Mouse (Mus musculus): ENCODE measurements around the gene Hip1. TPM values are rescaled to one million over a fixed set of nuclear protein-coding genes. Genes with fewer than 3 reads are reported as not detected.

Gene Hip1
- polyA plus RNA-seq, 1 experiment from 2014 or later, result 2.7 TPM

DNA sequence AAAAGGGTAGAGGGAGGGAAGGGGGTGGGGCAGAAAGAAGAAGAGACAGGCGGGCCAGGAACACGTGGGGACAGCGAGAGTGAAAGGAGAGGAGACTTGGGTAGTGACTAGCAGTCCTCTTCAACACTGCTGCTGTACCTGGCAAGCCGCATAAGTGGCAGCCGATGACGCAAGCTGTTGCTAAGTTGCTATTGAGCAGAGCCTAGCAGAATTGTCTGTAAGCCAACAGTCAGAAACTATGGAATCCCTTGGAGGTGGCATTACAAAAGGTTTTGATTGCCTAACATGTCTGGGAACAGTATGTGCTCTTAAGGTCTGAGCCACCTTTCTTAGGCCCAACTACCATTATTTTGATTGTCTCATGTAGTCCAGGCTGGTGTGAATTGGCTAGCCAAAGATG lies 176.6 kb downstream of the Hip1 start:
- Histone ChIP-seq H3K4me2 (ENCODE audit: low read depth, low read length) (no peak overlapping the region), H3K9me3 (ENCODE audit: low read length) (no peaks in the 10 kb centered on the region), H3K4me1 (ENCODE audit: insufficient read depth) (peaks cover 12% of the 10 kb centered on the region), H3K4me3 (ENCODE audit: low read depth, low read length) (no peak overlapping the region), H3K27ac (ENCODE audit: low read depth) (no peak overlapping the region), H3K36me3 (replicated peaks; ENCODE audit: insufficient read depth, low read length) (peaks cover 2% of the 10 kb centered on the region), H3K27me3 (ENCODE audit: insufficient read depth, low read length) (no peaks in the 10 kb centered on the region), H3K9ac (replicated peaks) (no peak overlapping the region)
- DNase-seq (no peak), ATAC-seq (no peak)
- WGBS (ENCODE audit: insufficient replicate concordance), result 78% methylated on average over 6 of the region's 6 CpGs
- TF ChIP-seq CTCF (IDR thresholded peaks at IDR 0.05; ENCODE audit: low read depth) (no peak), EP300 (IDR thresholded peaks at IDR 0.05; ENCODE audit: low read depth) (no peak)

DNA sequence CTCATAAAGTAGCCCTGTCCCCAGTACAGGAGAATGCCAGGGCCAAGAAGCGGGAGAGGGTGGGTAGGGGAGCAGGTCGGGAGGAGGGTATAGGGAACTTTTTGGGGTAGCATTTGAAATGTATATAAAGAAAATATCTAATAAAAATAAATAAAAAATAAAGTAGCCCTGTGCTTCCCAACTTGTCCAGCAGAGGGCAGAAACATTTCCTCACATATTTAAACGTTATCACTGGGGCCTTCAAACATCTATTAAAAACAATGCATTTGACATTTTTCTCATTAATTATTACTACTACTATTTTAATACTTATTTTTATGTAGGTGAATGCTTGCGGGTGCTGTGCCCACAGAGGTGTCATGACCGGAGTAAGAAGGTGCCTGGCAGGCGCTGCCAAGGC lies 177.1 kb downstream of the Hip1 start:
- Histone ChIP-seq H3K9me3 (ENCODE audit: low read length) (no peaks in the 10 kb centered on the region), H3K4me2 (ENCODE audit: low read depth, low read length) (no peak overlapping the region), H3K4me3 (ENCODE audit: low read depth, low read length) (no peak overlapping the region), H3K36me3 (replicated peaks; ENCODE audit: insufficient read depth, low read length) (no peaks in the 10 kb centered on the region), H3K27me3 (ENCODE audit: insufficient read depth, low read length) (no peaks in the 10 kb centered on the region), H3K9ac (replicated peaks) (no peak overlapping the region), H3K4me1 (ENCODE audit: insufficient read depth) (peaks cover 12% of the 10 kb centered on the region), H3K27ac (ENCODE audit: low read depth) (no peak overlapping the region)
- DNase-seq (no peak), ATAC-seq (no peak)
- 50% methylated on average over 6 of the region's 6 CpGs for WGBS (ENCODE audit: insufficient replicate concordance)
- TF ChIP-seq CTCF (IDR thresholded peaks at IDR 0.05; ENCODE audit: low read depth) (peak; percentile 56), EP300 (IDR thresholded peaks at IDR 0.05; ENCODE audit: low read depth) (no peak)

DNA sequence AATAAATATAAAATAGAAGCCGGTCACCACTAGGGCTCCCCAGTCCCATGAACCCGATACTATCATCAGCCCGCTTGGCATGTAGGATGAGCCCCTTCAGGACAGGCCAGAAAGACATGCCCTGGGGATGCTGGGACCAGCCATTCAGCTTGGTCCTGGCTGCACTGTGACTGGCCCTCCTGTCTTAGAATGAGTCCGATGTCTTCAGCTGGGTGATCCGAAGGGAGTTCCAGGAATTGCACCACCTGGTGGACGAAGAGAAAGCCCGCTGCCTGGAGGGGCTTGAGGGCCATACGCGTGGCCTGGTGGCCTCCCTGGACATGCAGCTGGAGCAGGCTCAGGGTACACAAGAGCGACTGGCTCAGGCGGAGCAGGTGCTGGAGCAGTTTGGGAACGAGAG lies 181.4 kb downstream of the Hip1 start:
- H3K9me3 ChIP-seq (ENCODE audit: low read length), result no peaks in the 10 kb centered on the region
- ATAC-seq (no peak), DNase-seq (no peak)
- H3K27ac ChIP-seq (ENCODE audit: low read depth), result no peak overlapping the region
- no peak overlapping the region for H3K4me3 ChIP-seq (ENCODE audit: low read depth, low read length)
- no peak overlapping the region for H3K9ac ChIP-seq (replicated peaks)
- TF ChIP-seq EP300 (IDR thresholded peaks at IDR 0.05; ENCODE audit: low read depth) (no peak), CTCF (IDR thresholded peaks at IDR 0.05; ENCODE audit: low read depth) (peak; percentile 70)
- H3K4me2 ChIP-seq (ENCODE audit: low read depth, low read length), result no peak overlapping the region
- no peaks in the 10 kb centered on the region for H3K4me1 ChIP-seq (ENCODE audit: insufficient read depth)
- no peaks in the 10 kb centered on the region for H3K36me3 ChIP-seq (replicated peaks; ENCODE audit: insufficient read depth, low read length)
- no peaks in the 10 kb centered on the region for H3K27me3 ChIP-seq (ENCODE audit: insufficient read depth, low read length)
- WGBS (ENCODE audit: insufficient replicate concordance), result 31% methylated on average over 12 of the region's 12 CpGs

DNA sequence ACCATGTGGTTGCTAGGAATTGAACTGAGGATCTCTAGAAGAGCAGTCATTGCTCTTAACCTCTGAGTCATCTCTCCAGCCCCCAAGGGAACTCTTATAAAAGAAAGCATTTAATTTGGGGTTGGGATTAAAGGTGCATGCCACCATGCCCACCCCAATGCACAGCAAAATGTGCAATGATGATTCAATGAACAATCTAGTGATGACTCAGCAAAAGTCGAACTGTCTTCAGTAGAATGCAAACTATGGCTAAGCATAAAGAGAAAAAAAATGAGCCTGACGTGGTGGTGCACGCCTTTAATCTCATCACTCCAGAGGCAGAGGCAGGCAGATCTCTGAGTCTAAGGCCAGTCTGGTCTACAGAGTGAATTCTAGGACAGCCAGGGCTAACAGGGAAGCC lies 182.3 kb downstream of the Hip1 start:
- Histone ChIP-seq H3K4me2 (ENCODE audit: low read depth, low read length) (no peak overlapping the region), H3K9ac (replicated peaks) (no peak overlapping the region), H3K27ac (ENCODE audit: low read depth) (no peak overlapping the region), H3K4me3 (ENCODE audit: low read depth, low read length) (no peak overlapping the region), H3K9me3 (ENCODE audit: low read length) (no peaks in the 10 kb centered on the region), H3K4me1 (ENCODE audit: insufficient read depth) (no peaks in the 10 kb centered on the region), H3K27me3 (ENCODE audit: insufficient read depth, low read length) (no peaks in the 10 kb centered on the region), H3K36me3 (replicated peaks; ENCODE audit: insufficient read depth, low read length) (no peaks in the 10 kb centered on the region)
- TF ChIP-seq CTCF (IDR thresholded peaks at IDR 0.05; ENCODE audit: low read depth), result no peak
- no peak for TF ChIP-seq EP300 (IDR thresholded peaks at IDR 0.05; ENCODE audit: low read depth)
- 65% methylated on average over 3 of the region's 3 CpGs for WGBS (ENCODE audit: insufficient replicate concordance)
- DNase-seq, result no peak
- no peak for ATAC-seq

DNA sequence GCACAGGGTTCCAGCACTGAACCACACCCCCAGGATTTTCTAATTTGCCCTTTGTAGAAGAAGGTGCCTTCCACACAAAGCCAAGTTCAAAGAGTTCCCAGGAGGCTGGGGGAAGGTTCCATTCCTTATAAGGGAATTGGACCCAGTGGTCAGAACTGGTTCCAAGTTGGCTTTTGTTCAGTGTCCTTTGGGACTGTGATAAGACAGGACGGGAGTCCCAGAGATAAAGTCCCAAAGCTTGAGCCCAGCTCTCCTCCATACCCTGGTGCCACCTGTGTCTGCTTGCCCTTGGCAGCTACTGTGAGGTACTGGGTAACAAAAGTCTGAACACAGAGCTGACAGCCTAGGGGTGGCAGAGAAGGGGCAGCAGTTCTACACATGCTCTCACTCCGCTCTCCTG lies 185.1 kb downstream of the Hip1 start:
- no peaks in the 10 kb centered on the region for H3K36me3 ChIP-seq (replicated peaks; ENCODE audit: insufficient read depth, low read length)
- H3K27me3 ChIP-seq (ENCODE audit: insufficient read depth, low read length), result no peaks in the 10 kb centered on the region
- no peak overlapping the region for H3K9ac ChIP-seq (replicated peaks)
- ATAC-seq (no peak), DNase-seq (no peak)
- H3K4me1 ChIP-seq (ENCODE audit: insufficient read depth), result no peaks in the 10 kb centered on the region
- WGBS (ENCODE audit: insufficient replicate concordance), result 82% methylated on average over 2 of the region's 2 CpGs
- no peak overlapping the region for H3K4me3 ChIP-seq (ENCODE audit: low read depth, low read length)
- H3K4me2 ChIP-seq (ENCODE audit: low read depth, low read length), result no peak overlapping the region
- H3K27ac ChIP-seq (ENCODE audit: low read depth), result no peak overlapping the region
- TF ChIP-seq CTCF (IDR thresholded peaks at IDR 0.05; ENCODE audit: low read depth) (no peak), EP300 (IDR thresholded peaks at IDR 0.05; ENCODE audit: low read depth) (no peak)
- no peaks in the 10 kb centered on the region for H3K9me3 ChIP-seq (ENCODE audit: low read length)

DNA sequence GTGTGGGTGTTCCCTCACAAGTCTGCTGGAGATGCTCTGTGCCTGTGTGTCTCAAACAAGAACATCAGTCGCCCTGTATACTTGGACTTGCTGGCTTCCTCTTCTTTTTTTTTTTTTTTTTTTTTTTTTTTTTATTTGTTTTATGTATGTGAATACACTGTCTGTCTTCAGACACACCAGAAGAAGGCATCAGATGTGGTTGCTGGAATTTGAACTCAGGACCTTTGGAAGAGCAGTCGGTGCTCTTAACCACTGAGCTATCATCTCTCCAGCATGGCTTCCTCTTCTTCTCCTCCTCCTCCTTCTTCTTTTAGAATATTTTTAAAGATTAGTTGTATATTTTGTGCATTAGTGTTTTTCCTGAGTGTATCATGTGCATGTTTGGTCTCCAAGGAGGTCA lies 187.4 kb downstream of the Hip1 start:
- H3K4me3 ChIP-seq (ENCODE audit: low read depth, low read length), result no peak overlapping the region
- no peaks in the 10 kb centered on the region for H3K9me3 ChIP-seq (ENCODE audit: low read length)
- no peak overlapping the region for H3K4me2 ChIP-seq (ENCODE audit: low read depth, low read length)
- no peaks in the 10 kb centered on the region for H3K36me3 ChIP-seq (replicated peaks; ENCODE audit: insufficient read depth, low read length)
- TF ChIP-seq EP300 (IDR thresholded peaks at IDR 0.05; ENCODE audit: low read depth) (no peak), CTCF (IDR thresholded peaks at IDR 0.05; ENCODE audit: low read depth) (no peak)
- no peak for ATAC-seq
- no peaks in the 10 kb centered on the region for H3K27me3 ChIP-seq (ENCODE audit: insufficient read depth, low read length)
- 83% methylated on average over 2 of the region's 2 CpGs for WGBS (ENCODE audit: insufficient replicate concordance)
- no peaks in the 10 kb centered on the region for H3K4me1 ChIP-seq (ENCODE audit: insufficient read depth)
- DNase-seq, result no peak
- no peak overlapping the region for H3K9ac ChIP-seq (replicated peaks)
- H3K27ac ChIP-seq (ENCODE audit: low read depth), result no peak overlapping the region

Small RNA genes lying within 50 kb of the gene (microRNA-seq; reads per million reads assigned to microRNA genes)
- gene Mir7033, result not detected

Other genes starting within 250 kb of the Hip1 start
- not detected in 2 replicates for gene Fkbp6, start 195.1 kb downstream of the Hip1 start, polyA plus RNA-seq (2015; fragmentation: Nextera tagmentation; extraction: Ambion mirVana)
- gene Trim50, start 191.8 kb downstream of the Hip1 start, polyA plus RNA-seq (2015; fragmentation: Nextera tagmentation; extraction: Ambion mirVana), result not detected in 2 replicates
- 9.4 and 10.0 TPM in 2 replicates for gene Nsun5, start 175.2 kb downstream of the Hip1 start, polyA plus RNA-seq (2015; fragmentation: Nextera tagmentation; extraction: Ambion mirVana)
- 3.2 and 3.5 TPM in 2 replicates for gene Pom121, start 150.6 kb downstream of the Hip1 start, polyA plus RNA-seq (2015; fragmentation: Nextera tagmentation; extraction: Ambion mirVana)
- not detected in 2 replicates for gene Ccl26, start 18.4 kb upstream of the Hip1 start, polyA plus RNA-seq (2015; fragmentation: Nextera tagmentation; extraction: Ambion mirVana)
- gene Ccl24, start 27.9 kb upstream of the Hip1 start, polyA plus RNA-seq (2015; fragmentation: Nextera tagmentation; extraction: Ambion mirVana), result 25.6 and 28.4 TPM in 2 replicates
- gene Rhbdd2, start 87.5 kb upstream of the Hip1 start, polyA plus RNA-seq (2015; fragmentation: Nextera tagmentation; extraction: Ambion mirVana), result 22.6 and 28.3 TPM in 2 replicates
- gene Por, start 124.9 kb upstream of the Hip1 start, polyA plus RNA-seq (2015; fragmentation: Nextera tagmentation; extraction: Ambion mirVana), result 302 and 303 TPM in 2 replicates
- gene Tmem120a, start 199.3 kb upstream of the Hip1 start, polyA plus RNA-seq (2015; fragmentation: Nextera tagmentation; extraction: Ambion mirVana), result 80.8 and 82.7 TPM in 2 replicates
- 0.46 and 0.49 TPM in 2 replicates for gene Styxl1, start 233.3 kb upstream of the Hip1 start, polyA plus RNA-seq (2015; fragmentation: Nextera tagmentation; extraction: Ambion mirVana)
- gene Mdh2, start 233.4 kb upstream of the Hip1 start, polyA plus RNA-seq (2015; fragmentation: Nextera tagmentation; extraction: Ambion mirVana), result 296 and 319 TPM in 2 replicates